Mouse (Mus musculus): ENCODE data around the gene Mmp19. TPM values are rescaled to one million over a fixed set of nuclear protein-coding genes. Genes with fewer than 3 reads are reported as not detected.

The Mmp19 gene
- 0.54 and 0.73 TPM in 2 replicates for polyA plus RNA-seq (2015; fragmentation: Nextera tagmentation; extraction: Ambion mirVana)

DNA sequence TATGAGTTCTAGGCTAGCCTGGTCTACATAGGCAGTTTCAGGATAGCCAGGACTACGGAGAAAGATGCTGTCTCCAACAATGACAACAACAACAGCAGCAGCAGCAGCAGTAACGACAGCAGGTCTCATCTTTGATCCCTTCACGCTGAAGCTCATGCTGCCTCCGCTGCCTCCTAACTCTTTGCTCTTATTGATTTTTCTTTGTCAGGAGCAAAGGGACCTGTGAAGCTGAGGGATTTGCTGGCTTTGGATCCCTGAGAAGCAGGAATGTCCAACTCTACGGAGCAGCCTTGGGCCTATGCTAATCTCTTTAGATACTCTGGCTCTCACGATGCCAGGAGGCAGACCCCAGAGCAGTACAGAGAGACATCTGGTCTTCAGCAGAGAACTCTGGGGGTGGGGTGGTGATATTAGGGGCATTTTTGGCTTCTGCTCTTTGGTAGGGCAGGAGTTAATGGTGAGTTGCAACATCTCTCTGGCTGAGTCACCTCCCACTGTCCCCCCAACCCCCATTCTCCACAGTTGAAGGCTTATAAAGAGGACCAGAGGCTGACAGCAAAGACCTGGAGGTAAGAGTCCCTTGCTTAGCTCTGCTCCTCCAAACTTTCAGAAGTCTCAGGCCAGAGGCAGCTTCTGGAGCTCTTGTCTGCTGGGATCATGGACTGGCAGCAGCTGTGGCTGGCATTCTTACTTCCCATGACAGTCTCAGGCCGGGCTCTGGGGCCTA is at the start of gene Mmp19:
Gene Mmp19, plus strand, starts transcription at position 513 of the 727 bp plus-strand sequence.
- H3K9me3 ChIP-seq (ENCODE audit: control insufficient read depth, low read length): no peaks in the 10 kb centered on the region
- H3K4me2 ChIP-seq (ENCODE audit: low read length): no peak within 1 kb of the TSS
- no peaks in the 10 kb centered on the region for H3K4me1 ChIP-seq (replicated peaks; ENCODE audit: control insufficient read depth, insufficient read depth, low read length)
- H3K4me3 ChIP-seq (replicated peaks; ENCODE audit: low read length): no peak within 1 kb of the TSS
- 71% methylated on average over 7 of the region's 7 CpGs for WGBS
- H3K27me3 ChIP-seq (replicated peaks; ENCODE audit: control insufficient read depth, insufficient read depth, low read length): no peaks in the 10 kb centered on the region
- no peak within 1 kb of the TSS for H3K9ac ChIP-seq (replicated peaks; ENCODE audit: low read depth, low read length)
- no peak for ATAC-seq
- H3K36me3 ChIP-seq (ENCODE audit: control insufficient read depth, insufficient read depth): no peaks in the 10 kb centered on the region
- no peak within 1 kb of the TSS for H3K27ac ChIP-seq (ENCODE audit: low read length)

DNA sequence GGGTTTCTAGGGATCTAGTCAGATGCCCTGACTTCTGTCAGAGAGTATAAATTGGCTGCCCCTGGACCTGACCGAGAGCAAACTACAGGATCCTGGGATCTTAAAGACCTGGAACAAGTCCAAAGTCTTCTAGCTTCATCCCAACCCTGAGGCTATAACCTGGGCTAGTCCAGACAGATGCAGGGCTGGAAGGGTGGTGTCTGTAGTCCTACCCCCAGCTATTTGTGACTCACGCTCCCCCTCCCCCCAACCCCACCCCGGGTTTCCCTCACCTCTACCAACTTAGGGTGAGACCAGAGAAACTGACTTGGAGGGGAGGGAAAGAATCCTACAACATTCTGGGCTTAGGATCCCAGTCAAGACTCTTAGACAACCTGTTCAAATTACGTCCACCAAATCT is 48.1 kb upstream of the Mmp19 start:
- Histone ChIP-seq H3K4me2 (ENCODE audit: low read length) (no peak overlapping the region), H3K4me1 (replicated peaks; ENCODE audit: control insufficient read depth, insufficient read depth, low read length) (peaks cover 18% of the 10 kb centered on the region), H3K9ac (replicated peaks; ENCODE audit: low read depth, low read length) (no peak overlapping the region), H3K9me3 (ENCODE audit: control insufficient read depth, low read length) (no peaks in the 10 kb centered on the region), H3K36me3 (ENCODE audit: control insufficient read depth, insufficient read depth) (no peaks in the 10 kb centered on the region), H3K27me3 (replicated peaks; ENCODE audit: control insufficient read depth, insufficient read depth, low read length) (peaks cover 18% of the 10 kb centered on the region), H3K27ac (ENCODE audit: low read length) (no peak overlapping the region), H3K4me3 (replicated peaks; ENCODE audit: low read length) (no peak overlapping the region)
- no peak for ATAC-seq
- WGBS: 49% methylated on average over 4 of the region's 4 CpGs

DNA sequence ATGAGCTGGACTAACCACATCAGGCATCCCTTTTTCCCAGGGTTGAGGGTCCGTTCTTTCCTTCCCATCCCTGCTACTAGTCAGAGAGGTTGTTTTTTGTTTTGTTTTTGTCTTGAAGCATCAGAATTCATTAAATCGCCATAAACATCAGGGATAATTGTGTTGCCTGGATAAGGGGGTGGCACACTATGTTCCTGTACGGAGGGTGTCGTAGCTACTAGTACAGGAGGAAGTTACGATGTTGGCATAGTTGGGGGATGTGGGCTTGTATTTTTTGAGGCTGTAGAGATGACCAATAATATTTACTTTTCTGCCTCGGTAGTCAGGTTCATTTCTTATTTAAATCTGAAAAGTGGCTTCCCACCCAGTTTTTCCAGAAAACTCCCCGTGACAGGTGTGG is 47.5 kb upstream of the Mmp19 start:
- ATAC-seq: no peak
- H3K27ac ChIP-seq (ENCODE audit: low read length): no peak overlapping the region
- WGBS: 7% methylated on average over 7 of the region's 7 CpGs
- peaks cover 18% of the 10 kb centered on the region for H3K4me1 ChIP-seq (replicated peaks; ENCODE audit: control insufficient read depth, insufficient read depth, low read length)
- peaks cover 18% of the 10 kb centered on the region for H3K27me3 ChIP-seq (replicated peaks; ENCODE audit: control insufficient read depth, insufficient read depth, low read length)
- H3K4me3 ChIP-seq (replicated peaks; ENCODE audit: low read length): peak overlapping the region; percentile 59
- peak overlapping the region; percentile 93 for H3K4me2 ChIP-seq (ENCODE audit: low read length)
- peak overlapping the region; percentile 72 for H3K9ac ChIP-seq (replicated peaks; ENCODE audit: low read depth, low read length)
- H3K36me3 ChIP-seq (ENCODE audit: control insufficient read depth, insufficient read depth): no peaks in the 10 kb centered on the region
- H3K9me3 ChIP-seq (ENCODE audit: control insufficient read depth, low read length): no peaks in the 10 kb centered on the region

DNA sequence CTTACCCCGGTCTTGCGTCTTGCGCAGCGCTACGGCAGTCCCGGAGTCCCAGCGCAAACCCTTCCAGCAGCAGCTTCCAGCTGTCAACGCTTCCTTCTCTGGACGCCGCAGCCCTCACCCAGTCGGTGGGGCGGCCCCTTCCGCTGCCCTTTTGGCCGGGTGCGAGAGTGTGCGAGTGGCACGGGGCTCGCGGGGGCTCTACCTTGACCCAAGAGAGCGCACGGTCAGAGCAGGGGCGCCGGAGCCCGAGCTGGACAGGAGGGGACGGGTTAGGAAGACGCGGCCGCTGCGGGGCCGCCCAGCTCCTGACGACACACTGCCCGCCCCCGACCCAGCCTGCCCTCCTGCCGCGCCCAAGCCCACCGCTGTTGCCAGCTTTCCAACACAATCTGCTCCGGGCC is 46.9 kb upstream of the Mmp19 start:
- H3K27me3 ChIP-seq (replicated peaks; ENCODE audit: control insufficient read depth, insufficient read depth, low read length): peaks cover 18% of the 10 kb centered on the region
- H3K4me3 ChIP-seq (replicated peaks; ENCODE audit: low read length): peak overlapping the region; percentile 59
- ATAC-seq: no peak
- H3K4me1 ChIP-seq (replicated peaks; ENCODE audit: control insufficient read depth, insufficient read depth, low read length): peaks cover 18% of the 10 kb centered on the region
- H3K4me2 ChIP-seq (ENCODE audit: low read length): peak overlapping the region; percentile 93
- WGBS: 0% methylated on average over 25 of the region's 37 CpGs
- H3K36me3 ChIP-seq (ENCODE audit: control insufficient read depth, insufficient read depth): no peaks in the 10 kb centered on the region
- no peaks in the 10 kb centered on the region for H3K9me3 ChIP-seq (ENCODE audit: control insufficient read depth, low read length)
- no peak overlapping the region for H3K27ac ChIP-seq (ENCODE audit: low read length)
- peak overlapping the region; percentile 72 for H3K9ac ChIP-seq (replicated peaks; ENCODE audit: low read depth, low read length)

DNA sequence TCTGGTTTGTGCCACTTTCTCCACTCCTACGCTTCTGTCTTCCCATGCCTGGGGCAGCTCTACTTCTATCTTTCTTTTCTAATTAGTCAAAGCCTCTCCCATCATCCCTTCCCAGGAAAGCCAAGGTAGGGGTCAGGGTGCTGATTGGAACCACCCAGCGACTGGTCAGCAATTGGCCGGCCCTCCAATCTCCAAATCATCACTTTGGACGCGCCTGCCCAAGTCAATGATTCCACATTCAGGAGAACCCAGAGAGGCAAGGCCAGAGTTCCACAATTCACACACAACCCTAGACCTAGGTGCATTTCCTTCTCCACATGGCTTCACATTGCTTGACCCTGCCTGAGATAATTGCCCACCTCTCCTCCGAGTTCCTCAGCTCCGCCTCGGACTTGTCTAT is 46.5 kb upstream of the Mmp19 start:
- H3K4me3 ChIP-seq (replicated peaks; ENCODE audit: low read length): peak overlapping the region; percentile 59
- peak overlapping the region; percentile 93 for H3K4me2 ChIP-seq (ENCODE audit: low read length)
- H3K9me3 ChIP-seq (ENCODE audit: control insufficient read depth, low read length): no peaks in the 10 kb centered on the region
- ATAC-seq: no peak
- no peaks in the 10 kb centered on the region for H3K36me3 ChIP-seq (ENCODE audit: control insufficient read depth, insufficient read depth)
- H3K9ac ChIP-seq (replicated peaks; ENCODE audit: low read depth, low read length): peak overlapping the region; percentile 72
- 14% methylated on average over 8 of the region's 8 CpGs for WGBS
- H3K27ac ChIP-seq (ENCODE audit: low read length): no peak overlapping the region
- H3K27me3 ChIP-seq (replicated peaks; ENCODE audit: control insufficient read depth, insufficient read depth, low read length): peaks cover 18% of the 10 kb centered on the region
- peaks cover 22% of the 10 kb centered on the region for H3K4me1 ChIP-seq (replicated peaks; ENCODE audit: control insufficient read depth, insufficient read depth, low read length)

DNA sequence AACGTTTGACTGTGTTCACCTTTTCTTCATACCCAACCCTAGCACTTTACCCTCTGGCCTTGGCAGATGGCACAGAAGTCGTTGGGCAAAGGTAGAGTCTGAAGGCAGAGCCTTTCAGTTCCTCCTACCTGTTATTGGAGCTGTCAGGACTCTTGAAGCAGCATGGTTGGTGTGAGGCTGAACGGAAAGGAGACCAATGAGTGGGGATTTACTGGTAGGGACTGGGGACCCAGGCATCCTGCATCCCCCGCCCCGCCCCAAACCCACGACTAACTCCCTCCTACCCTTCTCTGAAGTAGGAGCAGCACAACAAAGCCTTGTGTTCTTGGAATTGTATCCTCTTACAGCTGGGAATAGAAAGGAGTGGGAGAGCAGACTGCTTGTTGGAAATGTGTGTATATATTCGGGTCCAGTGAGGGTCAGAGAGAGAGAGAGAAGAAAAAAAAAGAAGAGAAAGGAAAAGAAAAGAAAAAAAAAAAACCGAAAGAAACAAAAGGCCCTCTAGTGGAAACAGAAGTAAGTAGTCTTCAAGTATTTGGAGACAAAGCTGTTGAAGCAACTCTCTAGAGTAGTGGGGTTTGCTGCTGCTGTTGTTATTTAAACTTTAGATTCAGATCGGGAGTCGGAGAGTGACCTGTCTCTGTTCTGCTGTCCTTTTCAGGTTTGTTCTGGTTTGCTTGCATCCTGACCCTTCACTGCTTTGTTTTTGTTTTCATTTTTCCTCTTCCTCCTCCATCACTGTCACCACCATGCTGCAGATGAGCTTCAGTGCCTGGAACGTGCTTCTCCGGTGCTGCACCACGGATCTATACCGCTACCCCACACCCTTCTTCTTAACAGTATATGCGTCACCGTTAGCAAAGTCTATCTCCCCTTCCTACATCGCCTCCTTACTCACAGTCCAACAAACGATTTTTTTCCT is 45.8 kb upstream of the Mmp19 start, which contains the start of gene Dgka:
Gene Dgka, minus strand, starts transcription at position 176 of the 922 bp plus-strand sequence.
- Histone ChIP-seq H3K36me3 (ENCODE audit: control insufficient read depth, insufficient read depth) (no peaks in the 10 kb centered on the region), H3K4me1 (replicated peaks; ENCODE audit: control insufficient read depth, insufficient read depth, low read length) (peaks cover 29% of the 10 kb centered on the region), H3K27me3 (replicated peaks; ENCODE audit: control insufficient read depth, insufficient read depth, low read length) (peaks cover 18% of the 10 kb centered on the region), H3K9me3 (ENCODE audit: control insufficient read depth, low read length) (no peaks in the 10 kb centered on the region), H3K4me2 (ENCODE audit: low read length) (peak within 1 kb of the TSS; percentile 93), H3K9ac (replicated peaks; ENCODE audit: low read depth, low read length) (peak within 1 kb of the TSS; percentile 72), H3K4me3 (replicated peaks; ENCODE audit: low read length) (peak within 1 kb of the TSS; percentile 59), H3K27ac (ENCODE audit: low read length) (no peak within 1 kb of the TSS)
- WGBS: 27% methylated on average over 18 of the region's 18 CpGs
- ATAC-seq: no peak

DNA sequence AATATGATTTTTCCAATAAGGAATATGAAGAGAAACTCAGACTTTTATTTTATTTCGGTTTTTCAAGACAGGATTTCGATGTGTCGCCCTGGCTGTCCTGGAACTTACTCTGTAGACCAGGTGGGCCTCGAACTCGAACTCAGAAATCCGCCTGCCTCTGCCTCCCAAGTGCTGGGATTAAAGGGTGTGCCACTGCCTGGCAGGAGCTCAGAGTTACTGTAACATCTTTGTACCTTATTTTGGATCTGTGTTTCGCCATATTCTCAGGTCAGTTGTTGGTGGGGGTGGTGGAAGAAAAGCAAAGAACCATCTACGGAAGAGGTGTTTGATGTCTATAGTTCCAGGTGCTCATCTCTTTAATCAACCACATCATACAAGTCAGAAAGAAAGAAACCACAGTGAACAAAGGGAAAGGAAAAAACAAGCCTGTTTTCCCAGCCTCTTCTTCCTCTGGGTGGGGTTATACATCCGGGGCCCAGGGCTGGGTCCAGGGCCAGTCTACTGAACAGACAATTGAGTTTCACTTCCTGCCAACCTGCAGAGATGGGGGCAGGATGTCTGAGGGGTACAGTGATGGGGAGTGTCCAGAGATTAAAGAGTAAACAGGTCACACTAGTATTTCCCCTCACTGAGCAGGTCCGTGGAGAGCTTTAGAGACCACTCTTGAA is 44.6 kb upstream of the Mmp19 start:
- peaks cover 18% of the 10 kb centered on the region for H3K27me3 ChIP-seq (replicated peaks; ENCODE audit: control insufficient read depth, insufficient read depth, low read length)
- no peak overlapping the region for H3K4me2 ChIP-seq (ENCODE audit: low read length)
- no peaks in the 10 kb centered on the region for H3K9me3 ChIP-seq (ENCODE audit: control insufficient read depth, low read length)
- no peak for ATAC-seq
- H3K27ac ChIP-seq (ENCODE audit: low read length): no peak overlapping the region
- H3K4me3 ChIP-seq (replicated peaks; ENCODE audit: low read length): no peak overlapping the region
- peaks cover 34% of the 10 kb centered on the region for H3K4me1 ChIP-seq (replicated peaks; ENCODE audit: control insufficient read depth, insufficient read depth, low read length)
- WGBS: 93% methylated on average over 10 of the region's 10 CpGs
- no peak overlapping the region for H3K9ac ChIP-seq (replicated peaks; ENCODE audit: low read depth, low read length)
- no peaks in the 10 kb centered on the region for H3K36me3 ChIP-seq (ENCODE audit: control insufficient read depth, insufficient read depth)

DNA sequence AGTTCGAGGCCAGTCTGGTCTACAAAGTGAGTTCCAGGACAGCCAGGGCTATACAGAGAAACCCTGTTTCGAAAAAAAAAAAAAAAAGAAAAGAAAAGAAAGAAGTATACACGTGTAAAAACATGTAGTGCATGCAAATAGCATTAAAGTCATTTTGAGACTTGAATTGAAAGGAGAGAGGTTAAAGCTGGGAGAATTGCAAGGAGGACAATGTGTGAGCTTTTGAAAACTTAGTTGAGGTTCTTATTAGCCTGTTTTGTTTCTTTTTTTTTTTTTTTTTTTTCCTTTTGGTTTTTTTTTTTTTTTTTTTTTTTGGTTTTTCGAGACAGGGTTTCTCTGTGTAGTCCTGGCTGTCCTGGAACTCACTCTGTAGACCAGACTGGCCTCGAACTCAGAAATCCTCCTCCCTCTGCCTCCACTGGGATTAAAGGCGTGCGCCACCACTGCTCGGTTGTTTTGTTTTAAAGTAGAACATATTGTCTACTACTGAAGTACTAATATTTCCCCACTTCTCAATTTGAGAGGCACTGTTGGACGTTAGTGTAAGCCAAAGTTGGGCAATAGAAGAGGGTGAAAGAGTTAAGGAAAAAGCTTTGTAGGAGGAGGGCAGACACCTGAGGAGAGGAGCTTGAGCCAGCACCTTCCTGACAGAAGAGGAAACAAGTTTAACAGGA is 43.6 kb upstream of the Mmp19 start:
- H3K27ac ChIP-seq (ENCODE audit: low read length): peak overlapping the region; percentile 82
- peaks cover 34% of the 10 kb centered on the region for H3K4me1 ChIP-seq (replicated peaks; ENCODE audit: control insufficient read depth, insufficient read depth, low read length)
- ATAC-seq: no peak
- H3K9me3 ChIP-seq (ENCODE audit: control insufficient read depth, low read length): no peaks in the 10 kb centered on the region
- 41% methylated on average over 8 of the region's 9 CpGs for WGBS
- H3K9ac ChIP-seq (replicated peaks; ENCODE audit: low read depth, low read length): peak overlapping the region; percentile 95
- H3K4me3 ChIP-seq (replicated peaks; ENCODE audit: low read length): peak overlapping the region; percentile 72
- no peaks in the 10 kb centered on the region for H3K36me3 ChIP-seq (ENCODE audit: control insufficient read depth, insufficient read depth)
- H3K27me3 ChIP-seq (replicated peaks; ENCODE audit: control insufficient read depth, insufficient read depth, low read length): peaks cover 17% of the 10 kb centered on the region
- peak overlapping the region; percentile 97 for H3K4me2 ChIP-seq (ENCODE audit: low read length)

Data from forebrain, embryonic 16.5 days (tissue).